Mouse (Mus musculus): ENCODE data around the gene Pitpnm2. TPM values are rescaled to one million over a fixed set of nuclear protein-coding genes. Genes with fewer than 3 reads are reported as not detected.

The Pitpnm2 gene
- polyA plus RNA-seq, 1 experiment from 2014 or later, result 9.2 TPM

GRCm38 (mm10) chr5:124176726-124177132, 72.8 kb downstream of the Pitpnm2 start:
- no peak overlapping the region for H3K4me2 ChIP-seq (replicated peaks; ENCODE audit: low read depth, low read length)
- peak; percentile 62 for ATAC-seq
- H3K9ac ChIP-seq (replicated peaks; ENCODE audit: low read depth), result no peak overlapping the region
- TF ChIP-seq CTCF (IDR thresholded peaks at IDR 0.05), result no peak
- no peak for TF ChIP-seq EP300 (IDR thresholded peaks at IDR 0.05)
- no peak overlapping the region for H3K27ac ChIP-seq (ENCODE audit: low read length)
- peak; percentile 53 for DNase-seq (ENCODE audit: low spot score)
- H3K9me3 ChIP-seq (ENCODE audit: low read length), result no peaks in the 10 kb centered on the region
- no peaks in the 10 kb centered on the region for H3K36me3 ChIP-seq (ENCODE audit: insufficient read depth, low read length)
- H3K4me3 ChIP-seq (ENCODE audit: low read depth, low read length), result no peak overlapping the region
- 50% methylated on average over 7 of the region's 7 CpGs for whole genome bisulfite sequencing
- H3K27me3 ChIP-seq (replicated peaks; ENCODE audit: insufficient read depth, low read length), result no peaks in the 10 kb centered on the region
- H3K4me1 ChIP-seq (ENCODE audit: insufficient read depth, low read depth, low read length), result no peaks in the 10 kb centered on the region; the same call in 1 of the 2 replicates

- H3K27ac ChIP-seq (ENCODE audit: low read length), result no peak overlapping the region
- no peak for TF ChIP-seq EP300 (IDR thresholded peaks at IDR 0.05)
- no peak for TF ChIP-seq CTCF (IDR thresholded peaks at IDR 0.05)
- DNase-seq (ENCODE audit: low spot score) (no peak), ATAC-seq (no peak)
- no peaks in the 10 kb centered on the region for H3K27me3 ChIP-seq (replicated peaks; ENCODE audit: insufficient read depth, low read length)
- H3K36me3 ChIP-seq (ENCODE audit: insufficient read depth, low read length), result no peaks in the 10 kb centered on the region
- H3K4me3 ChIP-seq (ENCODE audit: low read depth, low read length), result no peak overlapping the region
- H3K9me3 ChIP-seq (ENCODE audit: low read length), result no peaks in the 10 kb centered on the region
- no peak overlapping the region for H3K4me2 ChIP-seq (replicated peaks; ENCODE audit: low read depth, low read length)
- H3K9ac ChIP-seq (replicated peaks; ENCODE audit: low read depth), result no peak overlapping the region
- 52% methylated on average over 4 of the region's 4 CpGs for WGBS
- H3K4me1 ChIP-seq (ENCODE audit: insufficient read depth, low read depth, low read length), result no peaks in the 10 kb centered on the region; the same call in 1 of the 2 replicates
These were observed 74.4 kb downstream of the Pitpnm2 start for GRCm38 (mm10) chr5:124175138-124175537.

- no peak overlapping the region for H3K9ac ChIP-seq (replicated peaks; ENCODE audit: low read depth)
- H3K4me3 ChIP-seq (ENCODE audit: low read depth, low read length), result no peak overlapping the region
- TF ChIP-seq CTCF (IDR thresholded peaks at IDR 0.05), result no peak
- no peak for TF ChIP-seq EP300 (IDR thresholded peaks at IDR 0.05)
- no peaks in the 10 kb centered on the region; the same call in 1 of the 2 replicates for H3K4me1 ChIP-seq (ENCODE audit: insufficient read depth, low read depth, low read length)
- ATAC-seq, result peak; percentile 76
- peak; percentile 71 for DNase-seq (ENCODE audit: low spot score)
- 38% methylated on average over 15 of the region's 15 CpGs for WGBS
- H3K9me3 ChIP-seq (ENCODE audit: low read length), result no peaks in the 10 kb centered on the region
- H3K27me3 ChIP-seq (replicated peaks; ENCODE audit: insufficient read depth, low read length), result no peaks in the 10 kb centered on the region
- no peak overlapping the region; the same call in 1 of the 2 replicates for H3K27ac ChIP-seq (ENCODE audit: low read length)
- no peak overlapping the region; the same call in 1 of the 2 replicates for H3K4me2 ChIP-seq (replicated peaks; ENCODE audit: low read depth, low read length)
- no peaks in the 10 kb centered on the region for H3K36me3 ChIP-seq (ENCODE audit: insufficient read depth, low read length)
These were observed 76.3 kb downstream of the Pitpnm2 start for GRCm38 (mm10) chr5:124173012-124173985.

GRCm38 (mm10) chr5:124172246-124172645, 77.3 kb downstream of the Pitpnm2 start:
- 83% methylated on average over 4 of the region's 4 CpGs for WGBS
- H3K9me3 ChIP-seq (ENCODE audit: low read length), result no peaks in the 10 kb centered on the region
- no peaks in the 10 kb centered on the region; the same call in 1 of the 2 replicates for H3K4me1 ChIP-seq (ENCODE audit: insufficient read depth, low read depth, low read length)
- no peak overlapping the region for H3K4me2 ChIP-seq (replicated peaks; ENCODE audit: low read depth, low read length)
- H3K9ac ChIP-seq (replicated peaks; ENCODE audit: low read depth), result no peak overlapping the region
- no peak for ATAC-seq
- H3K27me3 ChIP-seq (replicated peaks; ENCODE audit: insufficient read depth, low read length), result no peaks in the 10 kb centered on the region
- no peak overlapping the region for H3K27ac ChIP-seq (ENCODE audit: low read length)
- H3K36me3 ChIP-seq (ENCODE audit: insufficient read depth, low read length), result no peaks in the 10 kb centered on the region
- no peak overlapping the region for H3K4me3 ChIP-seq (ENCODE audit: low read depth, low read length)
- TF ChIP-seq CTCF (IDR thresholded peaks at IDR 0.05), result no peak
- DNase-seq (ENCODE audit: low spot score), result no peak

- DNase-seq (ENCODE audit: low spot score), result no peak
- no peak overlapping the region for H3K27ac ChIP-seq (ENCODE audit: low read length)
- no peaks in the 10 kb centered on the region for H3K27me3 ChIP-seq (replicated peaks; ENCODE audit: insufficient read depth, low read length)
- no peak for ATAC-seq
- WGBS, result 43% methylated on average over 9 of the region's 9 CpGs
- H3K9me3 ChIP-seq (ENCODE audit: low read length), result no peaks in the 10 kb centered on the region
- no peak overlapping the region for H3K4me3 ChIP-seq (ENCODE audit: low read depth, low read length)
- no peak overlapping the region for H3K4me2 ChIP-seq (replicated peaks; ENCODE audit: low read depth, low read length)
- H3K9ac ChIP-seq (replicated peaks; ENCODE audit: low read depth), result no peak overlapping the region
- no peaks in the 10 kb centered on the region; the same call in 1 of the 2 replicates for H3K4me1 ChIP-seq (ENCODE audit: insufficient read depth, low read depth, low read length)
- TF ChIP-seq CTCF (IDR thresholded peaks at IDR 0.05) (no peak), EP300 (IDR thresholded peaks at IDR 0.05) (no peak)
- no peaks in the 10 kb centered on the region for H3K36me3 ChIP-seq (ENCODE audit: insufficient read depth, low read length)
These were observed 77.8 kb downstream of the Pitpnm2 start for GRCm38 (mm10) chr5:124171781-124172180.

GRCm38 (mm10) chr5:124169224-124169621, 80.3 kb downstream of the Pitpnm2 start:
- ATAC-seq, result no peak
- H3K4me1 ChIP-seq (ENCODE audit: insufficient read depth, low read depth, low read length), result 0 out of 2 replicates have a peak, but pooled peaks cover 3% of the 10 kb centered on the region
- DNase-seq (ENCODE audit: low spot score), result no peak
- H3K4me3 ChIP-seq (ENCODE audit: low read depth, low read length), result no peak overlapping the region
- TF ChIP-seq CTCF (IDR thresholded peaks at IDR 0.05), result no peak
- no peak for TF ChIP-seq EP300 (IDR thresholded peaks at IDR 0.05)
- no peak overlapping the region for H3K9ac ChIP-seq (replicated peaks; ENCODE audit: low read depth)
- H3K4me2 ChIP-seq (replicated peaks; ENCODE audit: low read depth, low read length), result no peak overlapping the region
- no peaks in the 10 kb centered on the region for H3K9me3 ChIP-seq (ENCODE audit: low read length)
- H3K27ac ChIP-seq (ENCODE audit: low read length), result no peak overlapping the region
- H3K27me3 ChIP-seq (replicated peaks; ENCODE audit: insufficient read depth, low read length), result no peaks in the 10 kb centered on the region
- 81% methylated on average over 3 of the region's 3 CpGs for WGBS
- no peaks in the 10 kb centered on the region for H3K36me3 ChIP-seq (ENCODE audit: insufficient read depth, low read length)

All from lung, postnatal 0 days (tissue).